Mouse (Mus musculus) hindbrain, postnatal 0 days (tissue): ENCODE measurements at regions not wholly inside any gene's neighbourhood (a gene's known extent, or its start where the extent isn't known, plus 50 kb on each side); places are given as distances from the start of the nearest gene placed in this dataset.

Experiments
- ATAC-seq: fragments of 200-750 bp; cut with Nextera tagmentation; 2 replicates; pipeline ENCODE4 v1.8.0; 2017; ENCODE audit warnings: mild to moderate bottlenecking, moderate TSS enrichment, moderate library complexity
- DNase-seq: peaks from one replicate; pipeline ENCODE4 v3.0.0-alpha.2; 2015; ENCODE audit warnings: low spot score
- H3K27ac ChIP-seq: fragments of 300-500 bp; sonication (generic); 2 replicates; pipeline ENCODE4 v1.5.1; 2014; ENCODE audit warnings: mild to moderate bottlenecking
- H3K27me3 ChIP-seq: fragments of 300-500 bp; sonication (generic); 2 replicates; pipeline ENCODE4 v1.6.1; 2014; ENCODE audit warnings: low read length, mixed read lengths; ENCODE audit not compliant: insufficient read depth
- H3K36me3 ChIP-seq: fragments of 300-500 bp; sonication (generic); 2 replicates; pipeline ENCODE4 v1.6.1; 2014; ENCODE audit warnings: low read length, mixed read lengths; ENCODE audit not compliant: insufficient read depth
- H3K4me1 ChIP-seq: fragments of 300-500 bp; sonication (generic); 2 replicates; pipeline ENCODE4 v1.6.1; 2014; ENCODE audit warnings: antibody characterized with exemption, low read length, mixed read lengths; ENCODE audit not compliant: insufficient read depth
- H3K4me2 ChIP-seq: fragments of 300-500 bp; sonication (generic); 2 replicates; pipeline ENCODE4 v1.6.1; 2014; ENCODE audit warnings: low read depth, mild to moderate bottlenecking, low read length, moderate library complexity, mixed read lengths
- H3K4me3 ChIP-seq: fragments of 300-500 bp; sonication (generic); 2 replicates; pipeline ENCODE4 v1.5.1; 2014; ENCODE audit warnings: low read length
- H3K9ac ChIP-seq: fragments of 300-500 bp; sonication (generic); replicated peaks from 2 replicates; pipeline ENCODE4 v1.6.1; 2014; ENCODE audit warnings: mild to moderate bottlenecking, low read length, moderate library complexity, mixed read lengths
- H3K9me3 ChIP-seq: fragments of 300-500 bp; sonication (generic); 2 replicates; pipeline ENCODE4 v1.6.1; 2016; ENCODE audit warnings: low read length, mixed read lengths
- CTCF ChIP-seq: IDR thresholded peaks from 2 replicates; pipeline ENCODE4 v1.5.1; 2016; ENCODE audit warnings: antibody characterized with exemption, control low read depth, low read depth
- WGBS: fragments of 180-500 bp; shearing (Covaris S2); extraction: QIAGEN DNeasy Blood & Tissue Kit; methylation state at CpG from one replicate; pipeline ENCODE4 v1.1.7; 2014; 5-methylcytosine and 5-hydroxymethylcytosine counted together

- Histone ChIP-seq H3K9ac (no peak overlapping the region), H3K4me2 (no peak overlapping the region), H3K27ac (no peak overlapping the region), H3K27me3 (no peaks in the 10 kb centered on the region), H3K36me3 (no peaks in the 10 kb centered on the region), H3K9me3 (no peaks in the 10 kb centered on the region), H3K4me1 (no peaks in the 10 kb centered on the region), H3K4me3 (no peak overlapping the region)
- TF ChIP-seq CTCF: no peak
- 69% methylated on average over 10 of the region's 10 CpGs for WGBS
- ATAC-seq (no peak), DNase-seq (no peak)
Observed at GRCm38 (mm10) chr2:45367436-45368193, 250.4 kb upstream of the Zeb2 start.

DNA sequence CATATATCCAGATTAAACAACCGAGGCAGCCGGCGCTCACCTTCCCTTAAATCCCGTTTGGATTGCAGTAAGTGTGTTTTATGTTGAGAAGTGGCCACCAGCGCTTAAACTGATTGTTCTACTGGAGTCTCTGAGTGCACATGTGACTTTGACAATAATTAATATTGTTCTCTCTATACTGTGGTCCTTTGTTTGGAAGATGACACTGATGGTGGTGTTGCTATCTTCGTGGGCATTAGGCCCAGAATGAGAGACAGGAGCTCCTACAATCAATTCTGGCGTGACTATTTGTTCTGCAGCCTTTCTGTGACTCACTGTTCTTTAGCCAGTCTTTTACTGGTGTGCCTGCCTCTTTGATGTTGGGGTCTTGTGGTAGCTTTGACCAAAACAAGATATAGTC, 240.1 kb upstream of the Zeb2 start:
- Histone ChIP-seq H3K27me3 (no peaks in the 10 kb centered on the region), H3K9me3 (no peaks in the 10 kb centered on the region), H3K27ac (no peak overlapping the region), H3K9ac (no peak overlapping the region), H3K4me3 (no peak overlapping the region), H3K4me2 (no peak overlapping the region), H3K4me1 (no peaks in the 10 kb centered on the region), H3K36me3 (no peaks in the 10 kb centered on the region)
- ATAC-seq (no peak), DNase-seq (no peak)
- no peak for TF ChIP-seq CTCF
- 69% methylated on average over 7 of the region's 7 CpGs for WGBS

GRCm38 (mm10) chr2:45356558-45357170, 239.5 kb upstream of the Zeb2 start:
- Histone ChIP-seq H3K4me1 (no peaks in the 10 kb centered on the region), H3K4me3 (no peak overlapping the region), H3K9me3 (no peaks in the 10 kb centered on the region), H3K27ac (no peak overlapping the region), H3K4me2 (no peak overlapping the region), H3K36me3 (no peaks in the 10 kb centered on the region), H3K27me3 (no peaks in the 10 kb centered on the region), H3K9ac (no peak overlapping the region)
- no peak for TF ChIP-seq CTCF
- DNase-seq (no peak), ATAC-seq (no peak)
- WGBS: 64% methylated on average over 8 of the region's 8 CpGs

- H3K4me1 ChIP-seq: no peaks in the 10 kb centered on the region
- no peak overlapping the region for H3K4me3 ChIP-seq
- no peak for TF ChIP-seq CTCF
- 94% methylated on average over 12 of the region's 12 CpGs for WGBS
- no peak overlapping the region for H3K27ac ChIP-seq
- ATAC-seq: no peak
- H3K27me3 ChIP-seq: no peaks in the 10 kb centered on the region
- H3K9me3 ChIP-seq: no peaks in the 10 kb centered on the region
- no peak for DNase-seq
- no peaks in the 10 kb centered on the region for H3K36me3 ChIP-seq
- H3K4me2 ChIP-seq: no peak overlapping the region
- H3K9ac ChIP-seq: no peak overlapping the region
Observed at GRCm38 (mm10) chr2:45356021-45356420, 238.8 kb upstream of the Zeb2 start.

DNA sequence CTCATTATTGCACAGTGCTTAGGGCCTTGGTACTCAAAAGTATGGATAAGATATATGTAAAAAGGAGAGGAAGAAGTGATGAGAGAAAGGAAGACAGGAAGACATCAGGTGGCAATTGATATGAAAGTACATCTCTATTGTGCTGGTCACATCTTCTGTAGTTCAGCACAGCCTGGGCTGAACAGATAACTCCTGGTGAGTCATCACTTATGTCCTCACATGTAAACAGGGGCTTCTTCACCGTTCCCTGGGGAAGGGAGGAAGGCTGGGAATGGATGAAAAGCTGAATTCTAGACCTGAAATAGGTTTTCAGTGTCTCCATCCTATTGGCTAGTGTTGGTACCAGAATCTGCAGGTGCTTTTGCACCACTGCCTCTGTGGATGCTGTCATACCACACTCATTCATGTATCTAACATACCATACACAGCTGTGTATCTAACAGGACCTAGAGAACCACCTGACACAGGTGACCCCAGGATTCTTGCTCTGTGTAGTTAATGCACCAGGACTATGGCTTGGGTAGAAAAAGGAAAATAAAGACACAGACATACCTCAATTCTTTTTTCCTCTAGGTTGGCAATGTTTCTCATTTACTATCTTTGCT, 234.4 kb upstream of the Zeb2 start:
- Histone ChIP-seq H3K36me3 (no peaks in the 10 kb centered on the region), H3K27ac (no peak overlapping the region), H3K9ac (no peak overlapping the region), H3K27me3 (no peaks in the 10 kb centered on the region), H3K4me1 (no peaks in the 10 kb centered on the region), H3K4me2 (no peak overlapping the region), H3K4me3 (no peak overlapping the region), H3K9me3 (no peaks in the 10 kb centered on the region)
- 89% methylated on average over 1 of the region's 1 CpGs for WGBS
- DNase-seq (no peak), ATAC-seq (no peak)
- TF ChIP-seq CTCF: no peak

DNA sequence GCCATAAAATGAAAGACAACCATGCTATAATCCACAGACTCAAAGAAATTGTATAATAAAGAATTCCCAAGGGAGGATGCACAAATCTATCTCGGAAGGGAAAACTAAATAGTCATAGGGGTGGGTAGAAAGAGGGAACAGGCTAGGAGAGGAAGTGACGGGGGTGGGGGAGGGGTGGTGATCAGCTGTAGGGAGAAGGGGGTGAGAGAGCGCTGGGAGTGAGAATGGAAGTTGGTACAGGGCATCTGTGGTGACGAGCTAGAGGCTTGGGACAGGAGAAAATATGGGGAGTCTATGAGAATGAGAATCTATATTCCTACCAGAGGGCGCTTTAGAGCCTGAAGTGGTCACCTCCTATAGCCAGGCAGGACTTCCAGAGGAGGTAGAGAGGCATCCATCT, 229.2 kb upstream of the Zeb2 start:
- TF ChIP-seq CTCF: no peak
- Histone ChIP-seq H3K4me3 (no peak overlapping the region), H3K27me3 (no peaks in the 10 kb centered on the region), H3K27ac (no peak overlapping the region), H3K9ac (no peak overlapping the region), H3K9me3 (no peaks in the 10 kb centered on the region), H3K36me3 (no peaks in the 10 kb centered on the region), H3K4me1 (no peaks in the 10 kb centered on the region), H3K4me2 (no peak overlapping the region)
- 84% methylated on average over 5 of the region's 5 CpGs for WGBS
- ATAC-seq (no peak), DNase-seq (no peak)

GRCm38 (mm10) chr2:45339866-45340265, 222.7 kb upstream of the Zeb2 start:
- TF ChIP-seq CTCF: no peak
- no peaks in the 10 kb centered on the region for H3K4me1 ChIP-seq
- H3K9ac ChIP-seq: no peak overlapping the region
- ATAC-seq (no peak), DNase-seq (no peak)
- 75% methylated on average over 1 of the region's 1 CpGs for WGBS
- no peaks in the 10 kb centered on the region for H3K9me3 ChIP-seq
- H3K4me3 ChIP-seq: no peak overlapping the region
- no peaks in the 10 kb centered on the region for H3K27me3 ChIP-seq
- no peaks in the 10 kb centered on the region for H3K36me3 ChIP-seq
- H3K4me2 ChIP-seq: no peak overlapping the region
- no peak overlapping the region for H3K27ac ChIP-seq
